Mouse (Mus musculus): Measurements from ENCODE around the gene Astn1.

- TF ChIP-seq HCFC1 (IDR thresholded peaks at IDR 0.05; ENCODE audit: low read depth, low read length) (no peak), MAX (IDR thresholded peaks at IDR 0.05; ENCODE audit: low read length) (no peak)
Measured at GRCm38 (mm10) chr1:158383210-158383609, 21.1 kb downstream of the Astn1 start.

Measured in CH12.LX (cell line).